Mouse (Mus musculus) heart, postnatal 0 days (tissue): ENCODE measurements around the gene Gm43191.

Experiments used
- CTCF ChIP-seq: IDR thresholded peaks from 2 replicates; pipeline ENCODE4 v1.5.1; 2016; ENCODE audit warnings: antibody characterized with exemption, control low read depth, low read depth
- EP300 ChIP-seq: IDR thresholded peaks from 2 replicates; pipeline ENCODE4 v1.6.1; 2016; ENCODE audit warnings: antibody characterized with exemption, low read depth

DNA sequence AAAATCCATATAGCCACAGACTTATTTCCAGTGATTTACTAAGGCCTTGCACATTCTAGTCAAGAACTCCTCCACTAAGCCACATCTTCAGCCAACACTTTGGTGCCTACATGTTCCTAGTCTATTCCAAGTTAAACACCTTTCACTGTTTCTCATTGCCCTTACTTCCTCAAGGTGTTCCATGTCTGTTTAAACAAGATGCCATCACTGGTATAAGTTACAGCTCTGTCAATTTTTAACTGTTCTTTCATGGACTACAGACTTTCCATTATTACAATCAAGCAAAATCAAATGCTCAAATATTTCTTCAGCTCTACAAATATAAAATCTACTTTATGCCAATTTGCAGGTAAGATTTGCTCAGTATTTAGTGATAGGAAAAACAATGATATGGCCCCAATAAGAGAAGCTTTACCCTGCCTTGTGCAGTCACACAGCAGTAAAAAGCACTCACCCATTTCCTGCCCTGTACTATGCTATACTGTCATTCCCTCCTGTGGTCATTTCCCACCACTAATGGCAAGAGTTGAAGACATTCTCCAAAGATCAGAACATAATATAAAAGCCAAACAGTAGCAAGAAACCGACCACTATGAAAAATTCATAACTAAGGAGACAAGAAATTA is 21.7 kb upstream of the Gm43191 start:
- TF ChIP-seq CTCF (no peak), EP300 (no peak)
